Mouse (Mus musculus) layer of hippocampus, adult 11-12 months (tissue): Measurements from ENCODE around the gene Lrp4.
A peak's percentile ranks its signal among the peaks of the same experiment; 100 is the strongest.

Experiments
- DNase-seq: peaks from one replicate; pipeline ENCODE4 v3.0.0; 2022; ENCODE audit warnings: low spot score

Lrp4 gene

DNA sequence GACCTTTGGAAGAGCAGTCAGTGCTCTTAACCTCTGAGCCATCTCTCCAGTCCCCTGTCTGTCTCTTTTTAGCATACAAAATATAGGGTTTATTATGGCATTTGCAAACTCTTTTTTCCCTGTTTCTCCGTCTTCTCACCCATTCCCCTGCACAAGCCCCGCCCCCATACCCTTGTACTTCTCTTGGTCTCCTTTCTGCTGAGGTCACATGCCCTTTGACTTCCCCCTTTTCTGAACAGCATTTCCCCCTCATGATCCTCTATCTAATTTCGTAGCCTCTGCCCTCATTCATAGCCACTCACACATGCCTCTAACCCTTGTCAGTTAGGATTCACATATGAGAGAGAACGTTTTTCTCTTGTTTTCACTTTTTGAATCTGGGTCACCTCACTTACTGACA is 27.4 kb downstream of the Lrp4 start:
- DNase-seq, result peak; percentile 42

DNA sequence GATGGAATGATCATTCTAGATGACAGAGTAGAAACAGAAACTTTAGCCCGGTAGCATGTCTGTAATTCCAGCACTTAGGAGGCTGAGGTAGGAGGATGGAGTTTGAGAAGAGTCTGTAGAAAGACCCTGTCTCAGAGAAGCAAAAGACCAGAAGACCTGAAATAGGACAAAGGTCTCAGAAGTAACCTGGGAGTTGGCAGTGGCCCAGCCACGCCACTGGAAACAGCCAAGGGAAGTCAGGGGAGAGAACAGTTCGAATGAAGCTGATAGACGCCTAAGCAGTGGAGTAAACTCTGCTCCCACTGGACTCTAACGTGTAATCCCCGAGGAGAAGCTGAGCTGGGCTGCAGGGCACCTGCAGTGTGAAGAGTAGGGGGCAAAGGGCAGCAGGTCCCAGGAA is 27.9 kb downstream of the Lrp4 start:
- DNase-seq, result no peak

DNA sequence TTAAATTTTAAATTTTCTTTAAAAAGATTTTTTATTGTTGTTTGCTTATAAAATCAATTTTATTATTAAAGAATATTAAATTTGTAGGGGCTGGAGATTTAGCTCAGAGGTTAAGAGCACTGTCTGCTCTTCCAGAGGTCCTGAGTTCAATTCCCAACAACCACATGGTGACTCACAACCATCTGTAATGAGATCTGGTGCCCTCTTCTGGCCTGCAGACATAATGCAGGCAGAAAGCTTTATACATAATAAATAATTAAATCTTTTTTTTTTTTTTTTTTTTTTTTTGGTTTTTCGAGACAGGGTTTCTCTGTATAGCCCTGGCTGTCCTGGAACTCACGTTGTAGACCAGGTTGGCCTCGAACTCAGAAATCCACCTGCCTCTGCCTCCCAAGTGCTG is 30.0 kb downstream of the Lrp4 start:
- peak; percentile 48 for DNase-seq

DNA sequence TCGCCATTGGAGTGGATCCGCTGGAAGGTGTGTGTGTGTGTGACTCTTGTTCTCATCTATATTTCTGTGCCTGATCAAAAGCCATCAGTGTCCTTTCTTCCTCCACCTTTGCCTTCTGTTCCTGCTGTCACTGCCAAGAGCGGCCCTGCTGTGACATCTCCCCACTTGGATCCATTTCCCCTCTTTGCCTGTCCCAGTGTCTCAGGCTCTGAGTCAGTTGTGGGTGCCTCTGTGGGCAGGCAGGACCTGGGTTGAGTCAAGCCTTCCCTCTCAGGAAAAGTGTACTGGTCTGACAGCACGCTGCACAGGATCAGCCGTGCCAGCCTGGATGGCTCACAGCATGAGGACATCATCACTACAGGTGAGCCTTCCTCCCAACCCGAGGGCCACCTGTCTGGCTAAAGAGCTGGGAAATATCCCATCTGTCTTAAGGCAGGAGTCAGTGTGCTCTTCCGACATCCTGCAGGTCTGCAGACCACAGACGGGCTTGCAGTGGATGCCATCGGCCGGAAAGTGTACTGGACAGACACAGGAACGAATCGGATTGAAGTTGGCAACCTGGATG is 34.8 kb downstream of the Lrp4 start:
- no peak for DNase-seq

DNA sequence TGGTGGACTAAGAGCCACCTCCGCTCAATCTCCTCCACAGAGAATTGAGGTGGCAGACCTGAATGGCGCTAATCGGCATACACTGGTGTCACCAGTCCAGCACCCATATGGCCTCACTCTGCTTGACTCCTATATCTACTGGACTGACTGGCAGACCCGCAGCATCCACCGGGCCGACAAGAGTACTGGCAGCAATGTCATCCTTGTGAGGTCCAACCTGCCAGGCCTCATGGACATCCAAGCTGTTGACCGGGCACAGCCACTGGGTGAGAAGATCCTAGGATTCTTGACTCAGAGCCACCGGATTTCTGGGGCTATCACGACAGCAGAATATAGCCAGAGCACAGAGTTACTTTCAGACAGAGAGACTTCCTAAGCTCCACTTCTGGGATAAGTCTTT is 36.7 kb downstream of the Lrp4 start:
- no peak for DNase-seq

DNA sequence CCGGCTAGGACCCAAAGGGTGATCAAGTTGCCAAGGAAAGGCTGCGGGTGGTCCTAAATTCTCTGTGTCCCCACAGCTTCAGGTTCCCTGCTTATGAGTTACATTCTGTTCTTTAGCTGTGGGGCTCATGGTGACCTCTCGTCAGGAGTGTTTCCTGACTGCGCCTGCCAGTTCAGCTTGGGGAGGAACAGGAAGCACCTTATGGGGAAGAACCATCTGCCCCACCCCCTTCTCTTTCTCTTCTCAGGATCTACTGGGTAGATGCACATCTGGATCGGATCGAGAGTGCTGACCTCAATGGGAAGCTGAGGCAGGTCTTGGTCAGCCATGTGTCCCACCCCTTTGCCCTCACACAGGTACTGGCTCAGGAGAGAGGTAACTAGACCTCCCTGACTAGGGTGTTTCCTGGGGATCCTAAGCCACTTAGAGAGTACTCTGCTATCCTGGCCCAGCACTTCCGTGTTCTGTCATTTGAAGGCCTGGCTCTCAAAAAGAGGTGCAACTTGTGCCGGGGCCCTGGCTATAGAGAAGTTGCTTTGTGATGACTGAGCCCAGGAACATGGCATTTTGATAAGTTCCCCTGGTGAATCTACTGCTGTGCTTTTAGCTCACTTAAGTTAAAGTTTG is 40.9 kb downstream of the Lrp4 start:
- no peak for DNase-seq

DNA sequence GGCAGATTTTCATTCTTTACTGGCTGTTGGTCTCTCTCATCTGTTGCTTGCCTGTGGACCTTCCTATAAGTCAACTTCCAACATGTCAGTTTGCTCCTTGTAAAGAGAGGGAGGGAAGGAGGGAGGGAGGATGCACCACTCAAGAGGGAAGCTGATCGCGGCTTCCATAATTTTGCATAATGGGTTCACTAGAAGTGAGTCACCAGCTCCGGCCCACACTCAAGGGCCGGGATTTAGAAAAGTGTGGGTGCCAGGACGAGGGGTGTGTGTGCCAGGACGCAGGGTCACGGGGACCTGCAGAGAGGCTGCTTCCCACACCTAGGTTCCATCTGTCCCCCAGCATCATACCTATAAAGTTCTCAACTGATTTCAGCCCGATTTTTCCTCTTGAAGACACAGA is 50.8 kb downstream of the Lrp4 start:
- no peak for DNase-seq

DNA sequence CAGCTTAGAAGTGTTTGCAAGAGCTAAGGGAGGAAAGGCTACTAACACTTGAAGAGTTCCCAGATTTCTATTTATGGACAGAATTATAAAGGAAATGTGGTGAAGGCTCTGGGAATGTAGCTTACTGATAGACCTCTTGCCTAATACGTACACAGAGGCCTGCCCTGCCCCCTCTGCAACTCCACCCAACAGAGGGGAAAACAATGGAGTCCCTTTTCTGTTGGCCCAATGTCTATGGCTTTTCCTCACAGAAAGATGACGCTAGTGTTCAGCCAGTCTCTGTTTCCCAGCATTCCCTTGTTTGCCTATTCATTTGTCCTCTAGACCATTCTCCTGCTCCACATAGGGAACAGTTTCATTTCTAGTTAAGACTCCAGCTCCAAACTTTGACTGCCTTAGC is 59.9 kb downstream of the Lrp4 start:
- DNase-seq, result peak; percentile 59

DNA sequence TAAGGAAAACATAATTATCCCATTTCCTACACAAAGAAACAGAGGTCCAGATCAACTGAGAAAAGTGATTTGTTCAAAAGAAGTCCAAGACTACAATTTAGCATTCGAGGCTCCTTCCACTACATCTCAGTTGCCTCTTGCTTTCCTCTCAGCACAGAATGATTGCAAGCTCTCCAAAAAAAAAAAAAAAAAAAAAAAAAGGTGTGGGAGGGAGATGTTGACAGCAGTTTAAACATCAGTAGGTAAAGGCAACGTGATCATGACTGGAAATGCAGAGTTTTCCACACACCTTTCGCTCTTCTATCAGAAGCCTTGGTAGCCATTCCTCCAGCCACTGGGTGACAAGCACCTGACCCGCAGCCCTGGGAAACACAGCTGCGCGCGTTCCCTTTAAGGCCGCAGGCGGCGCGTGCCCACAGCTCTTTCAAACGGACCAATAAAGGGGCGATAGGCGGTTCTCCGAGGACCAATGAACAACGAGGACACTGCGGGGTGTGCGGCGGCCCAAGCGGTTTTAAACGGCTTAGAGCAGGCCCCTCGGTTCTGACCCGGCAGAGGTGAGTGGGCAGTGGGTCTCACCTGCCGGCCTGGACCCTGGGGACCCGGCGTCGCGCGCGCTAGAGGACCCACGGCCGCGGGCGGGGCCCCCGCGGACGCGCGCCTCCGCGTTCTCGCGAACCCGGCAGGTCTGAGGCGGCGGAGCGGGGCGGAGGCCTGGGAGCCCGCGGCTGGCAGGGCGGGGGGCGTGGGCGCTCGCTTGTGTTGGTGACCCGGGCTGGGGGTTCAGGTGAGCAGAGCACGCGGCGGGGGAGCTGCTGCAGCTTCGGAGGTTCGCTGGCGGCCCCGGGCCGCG is 69.2 kb downstream of the Lrp4 start, which contains the start of gene Ckap5:
Gene Ckap5, plus strand, starts transcription at position 469 of the 853 bp plus-strand sequence.
- DNase-seq, result peak; percentile 95

DNA sequence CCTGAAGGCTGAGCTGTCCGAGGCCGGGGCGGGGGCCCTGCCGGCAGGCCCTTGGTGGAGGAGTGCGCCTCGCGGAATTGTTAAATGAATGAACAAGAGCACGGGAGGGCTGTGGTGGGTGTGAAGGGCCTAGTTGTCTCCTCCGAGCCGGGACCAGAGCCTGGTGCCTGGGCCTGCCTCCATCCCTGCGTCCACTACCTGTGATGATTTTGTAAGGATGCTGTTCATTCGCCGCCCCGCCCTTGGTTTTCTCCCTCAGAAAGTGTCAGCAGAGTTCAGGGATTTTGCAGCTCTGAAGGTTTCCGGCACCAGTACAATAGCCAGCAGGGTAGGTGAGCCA is 69.8 kb downstream of the Lrp4 start:
- DNase-seq, result peak; percentile 15

DNA sequence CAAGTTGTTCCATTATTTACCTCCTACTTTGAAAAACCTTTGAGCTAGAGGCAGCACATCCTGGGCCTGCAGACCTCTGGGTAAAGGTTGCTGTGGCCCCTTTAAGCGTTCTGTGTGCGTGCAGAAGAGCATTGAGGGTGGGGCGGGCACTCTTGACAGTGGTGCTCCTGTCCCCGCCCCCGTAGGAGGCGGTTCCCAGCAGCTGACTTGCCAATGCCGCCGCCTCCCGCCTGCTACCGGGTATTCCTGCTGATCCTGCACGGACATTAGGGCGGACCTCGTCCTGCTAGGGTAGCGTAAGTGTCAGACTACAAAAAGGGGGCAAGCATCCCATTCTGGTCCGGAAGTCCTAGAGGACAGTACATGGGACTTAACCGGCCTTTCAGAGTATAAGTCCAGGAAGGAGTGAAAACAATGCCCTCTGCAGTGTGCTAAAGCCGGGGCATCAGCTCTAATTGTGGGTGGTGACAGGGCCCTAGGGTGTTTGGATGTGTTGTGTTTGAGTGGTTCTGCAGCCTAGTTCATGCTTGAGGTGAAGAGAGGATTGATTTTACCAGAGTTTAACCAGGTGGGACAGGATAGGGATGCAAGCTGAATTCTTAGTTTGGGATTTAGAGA is 80.4 kb downstream of the Lrp4 start:
- peak; percentile 78 for DNase-seq
